Mouse (Mus musculus): ENCODE data around the gene Plekha5. TPM values are rescaled to one million over a fixed set of nuclear protein-coding genes. Genes with fewer than 3 reads are reported as not detected.

Gene Plekha5
- polyA plus RNA-seq, 1 experiment from 2014 or later, result 39.0 TPM

GRCm38 (mm10) chr6:140432363-140432762, 8.5 kb downstream of the Plekha5 start:
- WGBS, result 95% methylated on average over 9 of the region's 9 CpGs
- Histone ChIP-seq H3K9ac (ENCODE audit: low read depth, low read length) (no peak overlapping the region), H3K27ac (no peak overlapping the region), H3K36me3 (ENCODE audit: insufficient read depth, low read length) (peaks cover 11% of the 10 kb centered on the region; the same call in 1 of the 2 replicates), H3K9me3 (replicated peaks; ENCODE audit: low read length) (no peaks in the 10 kb centered on the region), H3K4me1 (replicated peaks; ENCODE audit: insufficient read depth, low read length) (no peaks in the 10 kb centered on the region), H3K4me3 (replicated peaks; ENCODE audit: low read depth, low read length) (no peak overlapping the region), H3K4me2 (ENCODE audit: low read length) (no peak overlapping the region), H3K27me3 (ENCODE audit: insufficient read depth, low read length) (no peaks in the 10 kb centered on the region)
- ATAC-seq (replicated peaks; ENCODE audit: low FRiP score, low read depth), result no peak
- TF ChIP-seq CTCF (IDR thresholded peaks at IDR 0.05; ENCODE audit: low read depth), result no peak
- DNase-seq (ENCODE audit: low spot score), result no peak

- TF ChIP-seq CTCF (IDR thresholded peaks at IDR 0.05; ENCODE audit: low read depth), result peak; percentile 81
- WGBS, result 90% methylated on average over 5 of the region's 5 CpGs
- no peak; the same call in 1 of the 2 replicates for ATAC-seq (replicated peaks; ENCODE audit: low FRiP score, low read depth)
Observed at GRCm38 (mm10) chr6:140443374-140443773, 19.5 kb downstream of the Plekha5 start.

GRCm38 (mm10) chr6:140444147-140444546, 20.3 kb downstream of the Plekha5 start:
- TF ChIP-seq CTCF (IDR thresholded peaks at IDR 0.05; ENCODE audit: low read depth), result no peak
- H3K27ac ChIP-seq, result no peak overlapping the region
- H3K27me3 ChIP-seq (ENCODE audit: insufficient read depth, low read length), result no peaks in the 10 kb centered on the region
- no peaks in the 10 kb centered on the region for H3K4me1 ChIP-seq (replicated peaks; ENCODE audit: insufficient read depth, low read length)
- ATAC-seq (replicated peaks; ENCODE audit: low FRiP score, low read depth) (no peak), DNase-seq (ENCODE audit: low spot score) (no peak)
- WGBS, result 76% methylated on average over 7 of the region's 7 CpGs
- H3K36me3 ChIP-seq (ENCODE audit: insufficient read depth, low read length), result 0 out of 2 replicates have a peak, but pooled peaks cover 9% of the 10 kb centered on the region
- H3K9me3 ChIP-seq (replicated peaks; ENCODE audit: low read length), result no peaks in the 10 kb centered on the region
- H3K4me3 ChIP-seq (replicated peaks; ENCODE audit: low read depth, low read length), result no peak overlapping the region
- no peak overlapping the region for H3K9ac ChIP-seq (ENCODE audit: low read depth, low read length)
- no peak overlapping the region for H3K4me2 ChIP-seq (ENCODE audit: low read length)

More at GRCm38 (mm10) chr6:140443374-140443773, 19.5 kb downstream of the Plekha5 start:
- Histone ChIP-seq H3K9me3 (replicated peaks; ENCODE audit: low read length) (no peaks in the 10 kb centered on the region), H3K27me3 (ENCODE audit: insufficient read depth, low read length) (no peaks in the 10 kb centered on the region), H3K36me3 (ENCODE audit: insufficient read depth, low read length) (0 out of 2 replicates have a peak, but pooled peaks cover 8% of the 10 kb centered on the region), H3K4me1 (replicated peaks; ENCODE audit: insufficient read depth, low read length) (no peaks in the 10 kb centered on the region), H3K4me3 (replicated peaks; ENCODE audit: low read depth, low read length) (no peak overlapping the region), H3K9ac (ENCODE audit: low read depth, low read length) (no peak overlapping the region), H3K27ac (no peak overlapping the region), H3K4me2 (ENCODE audit: low read length) (no peak overlapping the region)
- peak; percentile 69 for DNase-seq (ENCODE audit: low spot score)

- WGBS, result 46% methylated on average over 10 of the region's 10 CpGs
- TF ChIP-seq CTCF (IDR thresholded peaks at IDR 0.05; ENCODE audit: low read depth), result no peak
Observed at GRCm38 (mm10) chr6:140444855-140445465, 21.1 kb downstream of the Plekha5 start.

GRCm38 (mm10) chr6:140448010-140448739, 24.3 kb downstream of the Plekha5 start:
- WGBS, result 90% methylated on average over 21 of the region's 21 CpGs
- TF ChIP-seq CTCF (IDR thresholded peaks at IDR 0.05; ENCODE audit: low read depth), result no peak
- ATAC-seq (replicated peaks; ENCODE audit: low FRiP score, low read depth), result no peak
- Histone ChIP-seq H3K27me3 (ENCODE audit: insufficient read depth, low read length) (no peaks in the 10 kb centered on the region), H3K4me1 (replicated peaks; ENCODE audit: insufficient read depth, low read length) (no peaks in the 10 kb centered on the region), H3K36me3 (ENCODE audit: insufficient read depth, low read length) (0 out of 2 replicates have a peak, but pooled peaks cover 9% of the 10 kb centered on the region), H3K4me3 (replicated peaks; ENCODE audit: low read depth, low read length) (no peak overlapping the region), H3K27ac (no peak overlapping the region), H3K9ac (ENCODE audit: low read depth, low read length) (no peak overlapping the region), H3K9me3 (replicated peaks; ENCODE audit: low read length) (no peaks in the 10 kb centered on the region), H3K4me2 (ENCODE audit: low read length) (no peak overlapping the region)
- DNase-seq (ENCODE audit: low spot score), result no peak

More at GRCm38 (mm10) chr6:140444855-140445465, 21.1 kb downstream of the Plekha5 start:
- Histone ChIP-seq H3K4me1 (replicated peaks; ENCODE audit: insufficient read depth, low read length) (no peaks in the 10 kb centered on the region), H3K27me3 (ENCODE audit: insufficient read depth, low read length) (no peaks in the 10 kb centered on the region), H3K9me3 (replicated peaks; ENCODE audit: low read length) (no peaks in the 10 kb centered on the region), H3K9ac (ENCODE audit: low read depth, low read length) (no peak overlapping the region), H3K4me2 (ENCODE audit: low read length) (no peak overlapping the region), H3K4me3 (replicated peaks; ENCODE audit: low read depth, low read length) (no peak overlapping the region), H3K36me3 (ENCODE audit: insufficient read depth, low read length) (0 out of 2 replicates have a peak, but pooled peaks cover 9% of the 10 kb centered on the region), H3K27ac (no peak overlapping the region)
- ATAC-seq (replicated peaks; ENCODE audit: low FRiP score, low read depth), result no peak
- DNase-seq (ENCODE audit: low spot score), result no peak

- 0 out of 2 replicates have a peak, but pooled peaks cover 9% of the 10 kb centered on the region for H3K36me3 ChIP-seq (ENCODE audit: insufficient read depth, low read length)
- WGBS, result 48% methylated on average over 5 of the region's 5 CpGs
- no peak overlapping the region for H3K9ac ChIP-seq (ENCODE audit: low read depth, low read length)
- H3K4me1 ChIP-seq (replicated peaks; ENCODE audit: insufficient read depth, low read length), result no peaks in the 10 kb centered on the region
- no peak overlapping the region for H3K4me2 ChIP-seq (ENCODE audit: low read length)
- no peak for DNase-seq (ENCODE audit: low spot score)
- ATAC-seq (replicated peaks; ENCODE audit: low FRiP score, low read depth), result no peak
- H3K27me3 ChIP-seq (ENCODE audit: insufficient read depth, low read length), result no peaks in the 10 kb centered on the region
- H3K4me3 ChIP-seq (replicated peaks; ENCODE audit: low read depth, low read length), result no peak overlapping the region
- H3K9me3 ChIP-seq (replicated peaks; ENCODE audit: low read length), result no peaks in the 10 kb centered on the region
- H3K27ac ChIP-seq, result no peak overlapping the region
- no peak for TF ChIP-seq CTCF (IDR thresholded peaks at IDR 0.05; ENCODE audit: low read depth)
Observed at GRCm38 (mm10) chr6:140450693-140451092, 26.8 kb downstream of the Plekha5 start.

Data from kidney, postnatal 0 days (tissue).